Mouse (Mus musculus) C2C12 (cell line): ENCODE measurements at regions not wholly inside any gene's neighbourhood (a gene's known extent, or its start where the extent isn't known, plus 50 kb on each side); places are given as distances from the start of the nearest gene placed in this dataset.

Source experiments
- H3K27me3 ChIP-seq: one replicate; pipeline ENCODE4 v1.6.1; 2011; ENCODE audit not compliant: control insufficient read depth, insufficient read depth, insufficient read length
- H3K36me3 ChIP-seq: one replicate; pipeline ENCODE4 v1.6.1; 2011; ENCODE audit not compliant: control insufficient read depth, insufficient read depth
- H3K4me3 ChIP-seq: one replicate; pipeline ENCODE4 v1.5.1; 2011; ENCODE audit warnings: mild to moderate bottlenecking, control low read depth; ENCODE audit not compliant: poor library complexity, insufficient read depth, severe bottlenecking
- H3K79me2 ChIP-seq: one replicate; pipeline ENCODE4 v1.6.1; 2011; ENCODE audit not compliant: control insufficient read depth, insufficient read depth
- H3K79me3 ChIP-seq: one replicate; pipeline ENCODE4 v1.6.1; 2011; ENCODE audit warnings: low read depth, control low read depth
- H3ac ChIP-seq: one replicate; pipeline ENCODE3; 2011; ENCODE audit warnings: low read depth; ENCODE audit not compliant: control insufficient read depth, insufficient read length
- CEBPB ChIP-seq: IDR thresholded peaks from one replicate; pipeline ENCODE4 v1.6.1; 2011; ENCODE audit warnings: low read depth, mild to moderate bottlenecking, control low read depth, moderate library complexity
- CTCF ChIP-seq: IDR thresholded peaks from one replicate; pipeline ENCODE4 v1.5.1; 2011; ENCODE audit not compliant: control insufficient read depth, insufficient read depth, insufficient read length
- FOSL1 ChIP-seq: IDR thresholded peaks from one replicate; pipeline ENCODE4 v1.8.0; 2011; ENCODE audit warnings: mild to moderate bottlenecking, low read length; ENCODE audit not compliant: poor library complexity, insufficient read depth, severe bottlenecking
- MAX ChIP-seq: IDR thresholded peaks from one replicate; pipeline ENCODE4 v1.6.1; 2011; ENCODE audit warnings: mild to moderate bottlenecking, control low read depth
- MYOD1 ChIP-seq: IDR thresholded peaks from one replicate; pipeline ENCODE4 v1.6.1; 2011; ENCODE audit warnings: low read depth; ENCODE audit not compliant: control insufficient read depth, insufficient read length
- MYOG ChIP-seq: IDR thresholded peaks from one replicate; pipeline ENCODE4 v1.6.1; 2011; ENCODE audit not compliant: control insufficient read depth, insufficient read length; ENCODE audit errors: extremely low read depth
- USF1 ChIP-seq: IDR thresholded peaks from one replicate; pipeline ENCODE4 v1.6.1; 2011; ENCODE audit warnings: low read depth, mild to moderate bottlenecking, control low read depth, moderate library complexity

GRCm38 (mm10) chr8:77921868-77922267 lies 197.6 kb upstream of the Ednra start:
- no peak for TF ChIP-seq CTCF
- no peak overlapping the region for H3K4me3 ChIP-seq
- no peaks in the 10 kb centered on the region for H3K79me2 ChIP-seq
- no peaks in the 10 kb centered on the region for H3K79me3 ChIP-seq
- no peaks in the 10 kb centered on the region for H3K27me3 ChIP-seq
- no peak overlapping the region for H3ac ChIP-seq
- H3K36me3 ChIP-seq = no peaks in the 10 kb centered on the region

GRCm38 (mm10) chr8:77947702-77948101 lies 223.4 kb upstream of the Ednra start:
- Histone ChIP-seq H3K4me3 (no peak overlapping the region), H3K79me2 (no peaks in the 10 kb centered on the region), H3ac (no peak overlapping the region), H3K36me3 (no peaks in the 10 kb centered on the region), H3K27me3 (peaks cover 3% of the 10 kb centered on the region), H3K79me3 (no peaks in the 10 kb centered on the region)
- no peak for TF ChIP-seq MYOG
- TF ChIP-seq MYOD1 = no peak
- no peak for TF ChIP-seq USF1
- no peak for TF ChIP-seq MAX

- Histone ChIP-seq H3K27me3 (peaks cover 3% of the 10 kb centered on the region), H3K36me3 (no peaks in the 10 kb centered on the region), H3ac (no peak overlapping the region), H3K79me3 (no peaks in the 10 kb centered on the region), H3K79me2 (no peaks in the 10 kb centered on the region), H3K4me3 (no peak overlapping the region)
- TF ChIP-seq CEBPB = no peak
- no peak for TF ChIP-seq CTCF
- no peak for TF ChIP-seq MAX
- TF ChIP-seq FOSL1 = no peak
- TF ChIP-seq USF1 = no peak
- no peak for TF ChIP-seq MYOD1
Observed at GRCm38 (mm10) chr8:77949640-77950039, 225.4 kb upstream of the Ednra start.

- H3K36me3 ChIP-seq = no peaks in the 10 kb centered on the region
- no peaks in the 10 kb centered on the region for H3K79me3 ChIP-seq
- no peak overlapping the region for H3K4me3 ChIP-seq
- no peaks in the 10 kb centered on the region for H3K27me3 ChIP-seq
- H3K79me2 ChIP-seq = no peaks in the 10 kb centered on the region
- no peak overlapping the region for H3ac ChIP-seq
- no peak for TF ChIP-seq FOSL1
Observed at GRCm38 (mm10) chr8:77958814-77959372, 234.6 kb upstream of the Ednra start.

- Histone ChIP-seq H3K4me3 (no peak overlapping the region), H3K79me3 (no peaks in the 10 kb centered on the region), H3K36me3 (no peaks in the 10 kb centered on the region), H3K79me2 (no peaks in the 10 kb centered on the region), H3ac (no peak overlapping the region), H3K27me3 (no peaks in the 10 kb centered on the region)
- TF ChIP-seq MYOD1 (no peak), CTCF (no peak), FOSL1 (no peak), USF1 (no peak), MAX (no peak), MYOG (no peak), CEBPB (no peak)
Observed at GRCm38 (mm10) chr8:77963102-77963698, 238.9 kb upstream of the Ednra start.

GRCm38 (mm10) chr8:77970378-77970777 lies 242.7 kb upstream of the Ttc29 start:
- Histone ChIP-seq H3K27me3 (no peaks in the 10 kb centered on the region), H3K36me3 (no peaks in the 10 kb centered on the region), H3K4me3 (no peak overlapping the region)

GRCm38 (mm10) chr8:77973714-77974113 lies 239.4 kb upstream of the Ttc29 start:
- TF ChIP-seq CEBPB (no peak), USF1 (no peak), FOSL1 (no peak), MYOD1 (no peak), MYOG (no peak), MAX (no peak), CTCF (no peak)
- Histone ChIP-seq H3K79me2 (no peaks in the 10 kb centered on the region), H3ac (no peak overlapping the region), H3K36me3 (no peaks in the 10 kb centered on the region), H3K27me3 (no peaks in the 10 kb centered on the region), H3K4me3 (no peak overlapping the region), H3K79me3 (no peaks in the 10 kb centered on the region)

More at GRCm38 (mm10) chr8:77970378-77970777, 242.7 kb upstream of the Ttc29 start:
- H3ac ChIP-seq = no peak overlapping the region
- H3K79me3 ChIP-seq = no peaks in the 10 kb centered on the region
- H3K79me2 ChIP-seq = no peaks in the 10 kb centered on the region
- TF ChIP-seq CTCF = no peak
